Mouse (Mus musculus): Measurements from ENCODE around the gene Plcl1. TPM values are rescaled to one million over a fixed set of nuclear protein-coding genes. Genes with fewer than 3 reads are reported as not detected.

The Plcl1 gene
- polyA plus RNA-seq, 1 experiment = 0.37 TPM

- 80% methylated on average over 6 of the region's 6 CpGs for WGBS
- DNase-seq (ENCODE audit: low read depth, low spot score) = no peak
These were observed 182.4 kb downstream of the Plcl1 start for GRCm38 (mm10) chr1:55588090-55588489.

DNA sequence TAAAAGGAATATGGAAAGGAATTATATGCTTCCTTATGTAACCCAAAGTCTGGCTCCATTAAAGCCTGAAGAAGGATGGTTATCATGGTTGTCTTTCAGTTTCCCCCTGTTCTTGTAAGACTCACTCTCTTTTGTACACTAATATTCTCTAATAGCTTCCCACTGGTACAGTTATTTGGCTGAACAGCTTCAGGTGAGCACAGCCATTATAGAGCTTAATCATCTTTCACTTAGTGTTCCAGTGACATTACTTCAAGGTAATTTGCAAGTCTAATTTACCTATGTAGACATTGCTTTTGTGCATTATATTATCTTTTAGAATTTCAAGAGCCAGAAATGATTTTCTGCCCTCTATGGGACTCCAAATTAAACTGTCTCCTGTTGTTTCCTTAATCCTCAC lies 184.3 kb downstream of the Plcl1 start:
- DNase-seq (ENCODE audit: low read depth, low spot score) = no peak

GRCm38 (mm10) chr1:55600496-55600895 lies 194.8 kb downstream of the Plcl1 start:
- WGBS = 70% methylated on average over 1 of the region's 1 CpGs
- DNase-seq (ENCODE audit: low read depth, low spot score) = no peak

GRCm38 (mm10) chr1:55604593-55604992 lies 198.9 kb downstream of the Plcl1 start:
- DNase-seq (ENCODE audit: low read depth, low spot score) = no peak
- 51% methylated on average over 4 of the region's 4 CpGs for WGBS

GRCm38 (mm10) chr1:55605450-55605849 lies 199.7 kb downstream of the Plcl1 start:
- DNase-seq (ENCODE audit: low read depth, low spot score) = no peak
- 90% methylated on average over 4 of the region's 4 CpGs for WGBS

DNA sequence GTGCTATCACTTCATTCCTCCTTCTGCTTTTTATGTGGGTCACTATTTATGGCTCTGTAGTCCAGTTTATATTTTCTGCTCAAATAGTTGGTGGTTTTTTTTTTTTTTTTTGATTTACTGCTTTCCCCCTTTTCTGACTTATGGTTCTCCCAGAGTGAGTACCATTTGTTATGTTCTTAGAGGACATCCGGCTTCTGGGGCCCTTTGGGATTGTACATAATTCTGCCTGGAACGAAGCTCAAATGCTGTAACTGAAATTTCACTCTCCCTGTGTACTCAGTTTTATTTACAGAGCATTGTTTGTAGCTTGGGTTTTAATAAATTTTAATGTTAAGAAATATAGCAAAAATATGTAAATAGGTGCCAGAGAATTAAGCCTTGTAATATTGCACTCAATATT lies 200.2 kb downstream of the Plcl1 start:
- 69% methylated on average over 2 of the region's 2 CpGs for WGBS

DNA sequence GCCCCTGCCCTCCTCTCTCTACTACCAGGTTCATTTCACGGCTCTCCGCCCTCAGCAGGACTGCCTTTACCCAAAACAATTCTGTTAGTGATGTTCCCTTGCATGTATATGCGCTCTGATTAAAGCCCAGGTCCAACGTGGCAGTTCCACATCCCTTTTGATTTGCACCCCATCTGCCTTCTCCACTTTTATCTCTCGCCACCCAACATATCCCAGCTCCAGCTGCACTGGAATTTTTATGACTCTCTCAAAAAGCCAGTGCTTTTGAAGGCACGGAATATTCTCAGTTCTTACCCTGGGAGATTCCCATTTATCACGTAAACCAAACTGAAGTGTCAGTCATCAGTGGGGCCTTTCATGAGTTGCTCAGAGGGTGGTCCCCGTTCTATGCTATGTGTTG lies 200.7 kb downstream of the Plcl1 start:
- no peak for DNase-seq (ENCODE audit: low read depth, low spot score)
- 49% methylated on average over 8 of the region's 8 CpGs for WGBS

More for the DNA sequence above, 200.2 kb downstream of the Plcl1 start:
- no peak for DNase-seq (ENCODE audit: low read depth, low spot score)

DNA sequence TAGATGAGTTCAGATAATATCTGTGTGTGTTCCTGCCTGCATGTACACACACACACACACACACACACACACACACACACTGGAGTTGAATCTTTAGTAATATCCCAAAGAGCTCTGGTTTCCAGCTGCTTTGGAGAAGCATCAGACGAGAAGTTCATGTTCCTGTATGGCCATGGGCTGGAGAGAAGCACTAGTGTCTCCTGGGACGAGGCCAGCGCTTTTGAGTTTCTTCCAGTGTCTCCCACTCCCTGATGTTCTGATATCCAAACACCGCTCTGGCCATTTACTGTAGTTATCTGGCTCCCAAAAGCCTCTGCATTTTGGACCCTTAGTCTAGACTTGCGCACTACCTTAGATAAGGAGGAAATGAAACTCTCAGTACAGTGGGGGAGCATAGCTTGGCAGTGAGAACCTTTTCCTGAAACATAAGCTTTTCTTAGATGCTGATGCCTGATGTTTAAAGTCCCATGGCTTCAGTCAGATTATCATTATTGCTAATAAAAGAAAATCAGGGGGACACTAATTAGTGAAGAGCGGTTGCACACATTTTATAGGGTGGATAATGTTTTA lies 207.1 kb downstream of the Plcl1 start:
- WGBS = 77% methylated on average over 6 of the region's 6 CpGs
- DNase-seq (ENCODE audit: low read depth, low spot score) = no peak

GRCm38 (mm10) chr1:55617857-55618256 lies 212.1 kb downstream of the Plcl1 start:
- 96% methylated on average over 2 of the region's 2 CpGs for WGBS
- no peak for DNase-seq (ENCODE audit: low read depth, low spot score)

DNA sequence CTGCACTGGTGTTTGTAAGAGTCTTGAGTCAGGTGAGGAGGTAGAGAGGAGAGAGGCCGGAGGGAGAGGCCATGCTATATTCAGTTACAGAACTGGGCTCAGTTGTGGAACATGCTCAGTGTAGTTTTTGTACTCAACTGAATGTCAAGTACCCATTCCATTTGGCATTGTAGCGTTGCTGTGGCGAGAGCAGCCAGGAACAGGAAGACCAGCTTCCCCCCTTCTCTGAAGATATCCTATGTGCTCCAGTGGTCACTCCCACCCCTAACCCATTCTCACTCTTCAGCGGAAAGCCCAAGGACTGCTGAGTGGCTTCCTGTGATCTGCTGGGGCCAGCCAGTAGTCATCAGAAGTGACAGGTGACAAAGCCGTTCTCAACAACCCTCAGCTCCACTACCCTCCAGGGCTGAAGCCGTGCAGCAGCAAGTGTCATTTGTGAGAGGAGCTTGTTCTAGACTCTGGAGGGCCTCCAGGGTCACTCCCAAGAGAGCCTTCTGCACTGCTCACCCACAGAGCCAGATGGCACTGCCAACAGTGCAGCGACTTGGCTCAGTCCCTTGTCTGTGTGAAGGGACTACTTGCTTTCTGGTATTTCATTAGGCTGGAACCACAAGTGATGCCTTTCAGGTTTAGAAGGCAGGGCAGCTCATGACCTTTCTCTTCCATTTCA lies 213.0 kb downstream of the Plcl1 start:
- WGBS = 76% methylated on average over 7 of the region's 7 CpGs
- no peak for DNase-seq (ENCODE audit: low read depth, low spot score)

- WGBS = 44% methylated on average over 1 of the region's 1 CpGs
- DNase-seq (ENCODE audit: low read depth, low spot score) = no peak
These were observed 225.8 kb downstream of the Plcl1 start for GRCm38 (mm10) chr1:55631496-55631895.

- WGBS = 90% methylated on average over 2 of the region's 2 CpGs
- no peak for DNase-seq (ENCODE audit: low read depth, low spot score)
These were observed 226.3 kb downstream of the Plcl1 start for GRCm38 (mm10) chr1:55632024-55632423.

DNA sequence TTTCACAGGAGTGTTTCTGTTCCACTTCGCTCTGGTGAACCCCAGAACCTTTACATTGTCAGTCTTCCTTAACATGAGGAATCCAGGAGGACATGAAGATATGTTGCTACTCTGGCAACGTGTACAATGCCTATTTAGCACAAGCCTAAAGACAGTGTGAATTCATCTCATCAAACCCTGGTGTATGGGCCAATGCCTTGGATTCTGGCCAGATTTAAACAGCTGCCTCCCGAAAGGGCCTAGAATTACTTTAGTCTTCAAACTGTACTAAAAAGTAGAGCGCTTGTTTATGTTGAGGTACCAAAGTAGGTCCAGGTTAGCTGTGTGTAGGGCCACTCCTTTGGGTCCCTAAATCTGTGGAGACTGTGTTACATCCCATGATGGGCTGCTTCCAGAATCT lies 227.6 kb downstream of the Plcl1 start:
- 65% methylated on average over 4 of the region's 4 CpGs for WGBS
- DNase-seq (ENCODE audit: low read depth, low spot score) = no peak

DNA sequence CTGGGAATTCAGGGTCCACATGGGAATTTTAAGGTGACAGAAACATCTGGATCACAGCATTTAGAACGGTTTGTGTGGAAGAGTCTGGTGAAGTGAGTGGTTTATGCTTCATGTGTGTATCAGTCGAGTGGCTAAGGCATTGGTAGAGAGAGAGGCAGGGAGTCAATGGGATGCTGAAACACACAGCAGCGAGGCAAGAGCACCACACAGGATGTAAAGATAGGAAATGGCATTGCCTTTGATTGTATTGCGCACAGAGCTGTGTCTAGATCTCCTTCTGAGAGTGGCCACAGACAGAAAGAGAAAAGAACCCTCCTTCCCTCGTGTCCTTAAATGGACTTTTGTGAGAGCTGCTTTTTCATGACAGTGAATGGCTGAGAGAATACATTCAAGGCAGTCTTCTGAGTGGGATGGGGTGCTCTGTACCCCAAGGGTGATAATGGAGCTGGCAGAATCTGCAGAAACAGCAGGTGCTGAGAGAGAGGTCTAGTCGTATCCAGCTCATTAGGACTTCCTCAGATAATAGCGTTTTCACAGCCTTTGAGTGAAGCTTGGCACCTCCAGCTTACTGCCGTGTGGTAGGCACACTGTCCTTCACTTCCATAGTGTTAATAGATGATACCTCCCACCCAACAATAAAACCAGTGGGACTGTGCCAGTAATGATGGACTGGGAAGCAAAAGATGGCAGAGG lies 253.9 kb downstream of the Plcl1 start:
- 72% methylated on average over 8 of the region's 8 CpGs for WGBS
- no peak for DNase-seq (ENCODE audit: low read depth, low spot score)

GRCm38 (mm10) chr1:55661381-55661780 lies 255.7 kb downstream of the Plcl1 start:
- DNase-seq (ENCODE audit: low read depth, low spot score) = no peak
- 60% methylated on average over 2 of the region's 2 CpGs for WGBS

DNA sequence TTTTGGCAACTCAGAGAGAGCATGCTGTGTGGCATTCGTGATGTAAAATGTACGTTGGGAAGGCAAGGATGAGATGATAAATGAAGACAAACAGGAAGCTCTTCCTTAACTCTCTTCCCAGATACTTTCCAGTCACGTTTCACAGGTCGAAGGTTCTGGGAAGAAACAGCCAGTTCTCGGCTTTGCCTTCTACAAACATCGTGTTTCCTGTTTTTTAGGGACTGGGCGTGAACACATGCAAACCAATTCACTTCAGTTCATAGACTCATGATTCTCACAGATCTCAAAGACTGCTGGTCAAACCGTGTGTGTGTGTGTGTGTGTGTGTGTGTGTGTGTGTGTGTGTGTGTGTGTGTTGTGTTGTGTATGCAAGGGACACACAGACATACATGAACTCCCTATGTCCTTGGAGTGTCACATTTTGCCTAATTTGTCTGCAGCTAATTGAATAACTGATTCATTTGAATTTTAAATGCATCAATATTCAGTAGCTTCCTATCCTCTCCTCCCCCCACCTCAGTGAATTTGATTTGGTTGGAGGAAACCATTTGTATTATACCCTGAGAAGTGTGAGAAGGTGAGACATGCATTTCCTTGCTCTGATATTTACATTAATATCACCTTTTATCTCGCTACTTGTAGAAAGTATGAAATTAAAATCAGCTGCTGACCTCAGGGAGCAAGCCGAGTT lies 259.6 kb downstream of the Plcl1 start:
- no peak for DNase-seq (ENCODE audit: low read depth, low spot score)
- WGBS = 40% methylated on average over 10 of the region's 10 CpGs

DNA sequence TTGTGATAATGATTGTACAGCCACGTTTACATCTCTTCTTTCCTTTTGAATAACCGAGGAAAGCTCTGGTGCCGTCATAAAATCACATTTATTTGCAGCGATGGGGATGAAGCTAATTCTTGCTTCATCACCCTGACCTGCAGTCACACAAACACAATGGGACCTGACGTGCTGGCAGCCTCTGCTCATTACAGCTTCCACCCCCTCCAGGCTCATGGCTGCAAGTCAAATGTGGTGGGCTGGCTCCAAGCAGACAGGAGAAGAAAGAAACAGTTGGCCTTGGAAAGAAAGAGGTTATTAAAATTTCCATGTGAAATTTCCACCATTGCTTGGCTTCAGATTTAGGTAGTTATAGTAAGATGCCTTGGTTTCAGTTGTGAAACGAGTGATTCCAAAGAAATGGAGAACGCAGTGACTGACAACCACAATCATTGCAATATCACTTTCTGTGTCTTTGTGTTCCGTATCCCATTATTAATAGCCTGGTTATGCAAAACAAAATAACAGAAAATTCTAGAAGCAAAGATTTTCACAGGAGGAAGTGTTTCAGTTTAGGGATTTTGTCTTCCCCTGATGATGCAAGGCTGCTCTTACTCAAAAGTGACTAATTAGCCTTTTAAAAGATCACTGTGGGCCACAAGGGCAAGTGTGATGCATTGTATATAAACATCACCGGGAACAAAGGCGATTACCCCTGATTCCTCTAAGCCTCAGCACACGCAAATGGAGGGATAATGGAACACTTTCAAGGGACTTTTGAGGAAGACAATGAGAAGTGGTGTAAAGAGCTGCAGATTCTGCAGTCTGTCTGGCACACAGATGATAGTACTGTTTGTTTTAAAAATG lies 260.3 kb downstream of the Plcl1 start:
- 59% methylated on average over 11 of the region's 11 CpGs for WGBS
- no peak for DNase-seq (ENCODE audit: low read depth, low spot score)

DNA sequence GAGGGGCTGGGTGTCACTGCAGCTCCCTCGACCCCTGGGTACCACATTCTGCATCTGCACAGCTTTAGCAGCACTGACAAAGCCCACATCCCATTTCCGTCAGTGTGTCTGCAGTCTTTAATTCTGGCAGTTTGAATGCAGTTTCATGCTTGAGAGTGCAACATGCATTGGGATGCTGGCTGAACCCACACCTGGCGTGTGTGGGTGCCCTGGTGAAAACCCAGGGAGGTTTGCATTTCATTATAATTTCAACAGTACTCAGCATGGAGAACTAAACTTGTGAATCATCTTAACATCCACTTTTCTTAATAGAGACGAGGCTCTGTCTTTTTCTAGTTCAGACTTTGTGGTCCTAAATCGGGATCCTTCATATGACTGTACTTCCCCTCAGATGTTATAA lies 261.1 kb downstream of the Plcl1 start:
- no peak for DNase-seq (ENCODE audit: low read depth, low spot score)
- 79% methylated on average over 5 of the region's 5 CpGs for WGBS

DNA sequence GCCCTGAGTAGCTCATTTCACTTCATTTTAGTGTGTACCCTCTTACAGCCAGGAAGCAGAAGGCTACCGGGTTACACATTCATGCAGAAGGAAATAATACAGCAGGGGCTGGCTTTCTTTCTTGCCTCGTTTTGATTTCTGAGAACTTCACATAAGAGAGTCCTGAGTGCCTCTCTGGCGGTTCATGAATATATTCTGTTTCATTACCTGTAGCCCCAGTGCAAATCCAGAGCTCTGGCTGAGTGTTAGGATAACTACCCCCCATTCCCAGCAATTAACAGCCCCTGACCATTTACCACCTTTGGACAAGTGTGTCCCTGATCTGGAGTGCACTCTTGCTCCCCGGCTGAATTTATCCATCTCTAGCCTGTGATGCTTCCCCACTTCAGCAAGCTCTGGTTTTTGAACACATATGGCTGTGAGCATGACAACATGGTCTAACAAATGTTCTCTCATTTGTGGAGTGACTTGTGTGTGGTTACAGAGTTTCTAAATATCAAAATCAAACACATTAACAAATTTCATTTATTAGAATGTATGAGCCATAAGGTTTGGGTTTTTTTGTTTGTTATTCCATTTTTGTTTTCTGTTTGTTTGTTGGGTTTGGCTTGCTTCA lies 263.0 kb downstream of the Plcl1 start:
- no peak for DNase-seq (ENCODE audit: low read depth, low spot score)
- 62% methylated on average over 4 of the region's 4 CpGs for WGBS
